ENCODE assay signal across 9 mouse cellular contexts in the genomic region with DNA sequence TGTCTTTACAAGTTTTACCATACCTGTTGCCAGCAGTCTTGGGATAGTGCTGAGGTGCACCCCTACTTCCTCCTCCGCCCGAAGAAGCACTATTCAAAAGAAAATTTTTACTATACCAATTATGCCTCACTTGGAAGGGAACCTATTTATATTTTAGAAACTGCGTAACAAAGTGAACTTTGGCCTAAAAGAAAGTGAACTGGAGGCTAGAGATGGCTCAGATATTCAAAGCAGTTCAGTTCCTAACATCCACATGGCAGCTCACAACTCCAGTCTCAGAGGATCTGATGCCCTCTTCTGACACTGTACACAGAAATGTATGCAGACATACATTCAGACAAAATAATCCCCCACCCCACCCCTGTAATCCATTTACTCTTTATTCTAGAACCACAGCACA. TPM values are rescaled to one million over a fixed set of nuclear protein-coding genes. Genes with fewer than 3 reads are reported as not detected.
DNase-seq lines count a peak whose midpoint lies in the region; ATAC-seq lines count a peak whose summit lies in the region.
"Had no signal": no experiment of that assay in that cellular context is flagged by ENCODE, and none has a peak within 500 bp of the region (broad histone marks: within the 10 kb centered on the region; RNA-seq: fewer than 3 reads in every experiment).

No protein-coding gene starts in this region.

- no peaks in the 10 kb centered on the region for H3K9me3 ChIP-seq in lung, embryonic 15.5 days
- no peaks in the 10 kb centered on the region for H3K9me3 ChIP-seq in forebrain, embryonic 10.5 days
- no peaks in the 10 kb centered on the region for H3K9me3 ChIP-seq in limb, embryonic 13.5 days
- no peaks in the 10 kb centered on the region for H3K9me3 ChIP-seq in stomach, embryonic 14.5 days (ENCODE audit: control insufficient read depth, low read depth, low read length)

- no peak for DNase-seq in lung, postnatal 10 days
- no peak for DNase-seq in forebrain, embryonic 10.5 days (ENCODE audit: extremely low spot score, low spot score)
- DNase-seq in ovary, postnatal 10 days (ENCODE audit: low spot score), result no peak
- no peak for DNase-seq in testis, postnatal 10 days (ENCODE audit: low spot score)
- DNase-seq in layer of hippocampus, postnatal 14 days (ENCODE audit: low spot score in 2 of 2), result no peak
- DNase-seq: adrenal gland, adult 2 months had no signal

- peak overlapping the region; percentile 97 for H3K4me3 ChIP-seq in lung, embryonic 15.5 days
- peak overlapping the region; percentile 99 for H3K4me3 ChIP-seq in forebrain, embryonic 10.5 days
- H3K4me3 ChIP-seq in limb, embryonic 13.5 days, result peak overlapping the region; percentile 99
- H3K4me3 ChIP-seq in stomach, embryonic 14.5 days (ENCODE audit: low read depth, low read length), result peak overlapping the region; percentile 94

- peaks cover 54% of the 10 kb centered on the region for H3K36me3 ChIP-seq in lung, embryonic 15.5 days
- peaks cover 64% of the 10 kb centered on the region for H3K36me3 ChIP-seq in forebrain, embryonic 10.5 days (replicated peaks)
- H3K36me3 ChIP-seq in limb, embryonic 13.5 days, result peaks cover 57% of the 10 kb centered on the region
- peaks cover 55% of the 10 kb centered on the region for H3K36me3 ChIP-seq in stomach, embryonic 14.5 days (ENCODE audit: control insufficient read depth, insufficient read depth, low read length)

- peak overlapping the region; percentile 83 for H3K4me2 ChIP-seq in lung, embryonic 15.5 days
- H3K4me2 ChIP-seq in limb, embryonic 13.5 days (replicated peaks), result peak overlapping the region; percentile 92
- H3K4me2 ChIP-seq in stomach, embryonic 14.5 days (replicated peaks; ENCODE audit: low read depth, low read length), result peak overlapping the region; percentile 83

- ATAC-seq in lung, embryonic 15.5 days (ENCODE audit: borderline replicate concordance, extremely low read depth, low FRiP score, low TSS enrichment), result no peak
- no peak for ATAC-seq in limb, embryonic 13.5 days (ENCODE audit: low FRiP score, low read depth)
- no peak for ATAC-seq in stomach, embryonic 14.5 days (ENCODE audit: insufficient number of reproducible peaks, insufficient read depth, low FRiP score, low read depth)

- 74% methylated on average over 3 of the region's 3 CpGs for WGBS in lung, embryonic 15.5 days
- 91% methylated on average over 3 of the region's 3 CpGs for WGBS in forebrain, embryonic 10.5 days
- 91% methylated on average over 3 of the region's 3 CpGs for WGBS in limb, embryonic 13.5 days
- 83% methylated on average over 3 of the region's 3 CpGs for WGBS in stomach, embryonic 14.5 days

- peak overlapping the region; percentile 100 for H3K9ac ChIP-seq in lung, embryonic 15.5 days
- peak overlapping the region; percentile 100 for H3K9ac ChIP-seq in limb, embryonic 13.5 days
- H3K9ac ChIP-seq in stomach, embryonic 14.5 days (replicated peaks; ENCODE audit: low read depth, low read length), result no peak overlapping the region; the same call in 1 of the 2 replicates

- no peaks in the 10 kb centered on the region for H3K27me3 ChIP-seq in lung, embryonic 15.5 days
- H3K27me3 ChIP-seq in forebrain, embryonic 10.5 days (ENCODE audit: poor library complexity, severe bottlenecking), result no peaks in the 10 kb centered on the region
- H3K27me3 ChIP-seq in limb, embryonic 13.5 days, result no peaks in the 10 kb centered on the region
- H3K27me3 ChIP-seq in stomach, embryonic 14.5 days (ENCODE audit: control insufficient read depth, insufficient read depth, low read length), result no peaks in the 10 kb centered on the region

- H3K27ac ChIP-seq in lung, embryonic 15.5 days, result no peak overlapping the region; the same call in 1 of the 2 replicates
- peak overlapping the region; percentile 100 for H3K27ac ChIP-seq in forebrain, embryonic 10.5 days
- 0 out of 2 replicates have a peak overlapping the region, but pooled peaks have one; percentile 100 for H3K27ac ChIP-seq in limb, embryonic 13.5 days
- H3K27ac ChIP-seq in stomach, embryonic 14.5 days (ENCODE audit: low read length), result no peak overlapping the region

- peaks cover 20% of the 10 kb centered on the region for H3K4me1 ChIP-seq in lung, embryonic 15.5 days
- H3K4me1 ChIP-seq in forebrain, embryonic 10.5 days, result peaks cover 33% of the 10 kb centered on the region
- H3K4me1 ChIP-seq in limb, embryonic 13.5 days, result peaks cover 23% of the 10 kb centered on the region
- H3K4me1 ChIP-seq in stomach, embryonic 14.5 days (ENCODE audit: control insufficient read depth, insufficient read depth, low read length), result peaks cover 6% of the 10 kb centered on the region; the same call in 1 of the 2 replicates

RNA-seq across cellular contexts. Expression of gene Eif4g2, which starts 2.0 kb away (rescaled TPM):
- 735 and 742 TPM in 2 replicates for polyA plus RNA-seq in lung, embryonic 15.5 days (2015; fragmentation: Nextera tagmentation; extraction: Ambion mirVana)
- polyA plus RNA-seq in forebrain, embryonic 10.5 days (2016; fragmentation: Nextera tagmentation; extraction: Ambion mirVana), result 1,431 and 1,439 TPM in 2 replicates
- 823 and 917 TPM in 2 replicates for polyA plus RNA-seq in limb, embryonic 13.5 days (2015; fragmentation: Nextera tagmentation; extraction: Ambion mirVana)
- polyA plus RNA-seq in stomach, embryonic 14.5 days (2014; fragmentation: Nextera tagmentation; extraction: Ambion mirVana), result 843 and 869 TPM in 2 replicates
- total RNA-seq in layer of hippocampus, postnatal 14 days (2021), result 100 to 1,000 TPM; 857 to 878 TPM

RNA-seq across cellular contexts. Expression of gene Ctr9, which starts 52.1 kb away (rescaled TPM):
- polyA plus RNA-seq in lung, embryonic 15.5 days (2015; fragmentation: Nextera tagmentation; extraction: Ambion mirVana), result 56.3 and 66.7 TPM in 2 replicates
- polyA plus RNA-seq in forebrain, embryonic 10.5 days (2016; fragmentation: Nextera tagmentation; extraction: Ambion mirVana), result 76.3 and 82.6 TPM in 2 replicates
- polyA plus RNA-seq in limb, embryonic 13.5 days (2015; fragmentation: Nextera tagmentation; extraction: Ambion mirVana), result 82.1 and 90.8 TPM in 2 replicates
- 60.2 and 63.3 TPM in 2 replicates for polyA plus RNA-seq in stomach, embryonic 14.5 days (2014; fragmentation: Nextera tagmentation; extraction: Ambion mirVana)
- 10 to 100 TPM; 51.6 to 55.8 TPM for total RNA-seq in layer of hippocampus, postnatal 14 days (2021)

Comparison
In these comparisons a context has a peak if more than half of its experiments do, and no peak if none do; other contexts are left out.
1. H3K27ac ChIP-seq: peak in forebrain, embryonic 10.5 days (single experiment) and limb, embryonic 13.5 days (single experiment); none in lung, embryonic 15.5 days (single experiment) and stomach, embryonic 14.5 days (single experiment).
2. Peak in every context shown above with its lines, with median percentiles within 50 percentile points of each other: H3K4me2 ChIP-seq and H3K4me3 ChIP-seq.